Mouse (Mus musculus) midbrain, embryonic 11.5 days (tissue): ENCODE data around the gene Cuzd1. TPM values are rescaled to one million over a fixed set of nuclear protein-coding genes. Genes with fewer than 3 reads are reported as not detected.

ENCODE experiments used
- ATAC-seq: fragments of 200-750 bp; cut with Nextera tagmentation; 2 replicates; pipeline ENCODE4 v1.8.0; 2017; ENCODE audit warnings: moderate TSS enrichment, moderate library complexity; ENCODE audit not compliant: low FRiP score
- DNase-seq: peaks from one replicate; pipeline ENCODE4 v3.0.0; 2015; ENCODE audit warnings: low spot score; ENCODE audit errors: missing footprints
- H3K27ac ChIP-seq: fragments of 300-500 bp; sonication (generic); 2 replicates; pipeline ENCODE4 v1.5.1; 2014; ENCODE audit warnings: low read depth, low read length
- H3K27me3 ChIP-seq: fragments of 300-500 bp; sonication (generic); 2 replicates; pipeline ENCODE4 v1.6.1; 2014; ENCODE audit warnings: mild to moderate bottlenecking, low read length, moderate library complexity, mixed read lengths; ENCODE audit not compliant: control insufficient read depth, insufficient read depth
- H3K36me3 ChIP-seq: fragments of 300-500 bp; sonication (generic); 2 replicates; pipeline ENCODE4 v1.6.1; 2014; ENCODE audit warnings: mild to moderate bottlenecking, low read length, moderate library complexity, mixed read lengths; ENCODE audit not compliant: control insufficient read depth, insufficient read depth
- H3K4me1 ChIP-seq: fragments of 300-500 bp; sonication (generic); 2 replicates; pipeline ENCODE4 v1.6.1; 2014; ENCODE audit warnings: low read length; ENCODE audit not compliant: control insufficient read depth, insufficient read depth
- H3K4me2 ChIP-seq: fragments of 300-500 bp; sonication (generic); 2 replicates; pipeline ENCODE4 v1.6.1; 2014; ENCODE audit warnings: mild to moderate bottlenecking, moderate library complexity
- H3K4me3 ChIP-seq: fragments of 300-500 bp; sonication (generic); 2 replicates; pipeline ENCODE4 v1.5.1; 2014; ENCODE audit warnings: low read depth, low read length
- H3K9ac ChIP-seq: fragments of 300-500 bp; sonication (generic); 2 replicates; pipeline ENCODE4 v1.6.1; 2014; ENCODE audit warnings: low read length
- H3K9me3 ChIP-seq: fragments of 300-500 bp; sonication (generic); 2 replicates; pipeline ENCODE4 v1.6.1; 2016; ENCODE audit warnings: low read length; ENCODE audit not compliant: control insufficient read depth
- WGBS: fragments of 180-500 bp; shearing (Covaris S2); extraction: QIAGEN DNeasy Blood & Tissue Kit; methylation state at CpG from one replicate; pipeline ENCODE4 v1.1.7; 2014; 5-methylcytosine and 5-hydroxymethylcytosine counted together
- polyA plus RNA-seq: library from polyadenylated mRNA; unstranded; fragments of >200 nt; fragmentation: Nextera tagmentation; extraction: Ambion mirVana; gene quantifications from 2 replicates; pipeline ENCODE4 v1.2.1, GENCODE M21; 2014

The Cuzd1 gene
- polyA plus RNA-seq, result not detected in 2 replicates

GRCm38 (mm10) chr7:131322192-131322591 lies at the start of gene Cuzd1:
TSS of gene Cuzd1 (minus strand) at chr7:131322292.
- WGBS, result 66% methylated on average over 2 of the region's 2 CpGs
- no peaks in the 10 kb centered on the region for H3K36me3 ChIP-seq
- no peaks in the 10 kb centered on the region for H3K4me1 ChIP-seq
- no peak within 1 kb of the TSS for H3K9ac ChIP-seq
- H3K4me3 ChIP-seq, result no peak within 1 kb of the TSS
- DNase-seq (no peak), ATAC-seq (no peak)
- H3K27ac ChIP-seq, result no peak within 1 kb of the TSS
- H3K9me3 ChIP-seq, result no peaks in the 10 kb centered on the region
- H3K4me2 ChIP-seq, result no peak within 1 kb of the TSS
- no peaks in the 10 kb centered on the region for H3K27me3 ChIP-seq

GRCm38 (mm10) chr7:131371470-131371860 lies 49.4 kb upstream of the Cuzd1 start:
- DNase-seq (no peak), ATAC-seq (no peak)
- Histone ChIP-seq H3K9me3 (no peaks in the 10 kb centered on the region), H3K9ac (peak overlapping the region; percentile 95), H3K4me1 (peaks cover 5% of the 10 kb centered on the region), H3K4me3 (peak overlapping the region; percentile 73), H3K36me3 (no peaks in the 10 kb centered on the region), H3K27ac (peak overlapping the region; percentile 73), H3K4me2 (peak overlapping the region; percentile 80), H3K27me3 (no peaks in the 10 kb centered on the region)
- 9% methylated on average over 9 of the region's 9 CpGs for WGBS

- Histone ChIP-seq H3K27me3 (no peaks in the 10 kb centered on the region), H3K4me2 (peak within 1 kb of the TSS; percentile 80), H3K27ac (peak within 1 kb of the TSS; percentile 73), H3K9ac (peak within 1 kb of the TSS; percentile 95), H3K4me3 (peak within 1 kb of the TSS; percentile 73), H3K36me3 (no peaks in the 10 kb centered on the region), H3K9me3 (no peaks in the 10 kb centered on the region), H3K4me1 (peaks cover 5% of the 10 kb centered on the region)
- ATAC-seq (peak; percentile 95), DNase-seq (peak; percentile 98)
- WGBS, result 4% methylated on average over 47 of the region's 47 CpGs
Measured at GRCm38 (mm10) chr7:131370648-131371469, 48.8 kb upstream of the Cuzd1 start, which contains the start of gene Pstk. TSS of gene Pstk (plus strand) at chr7:131371141.

- H3K4me3 ChIP-seq, result no peak overlapping the region
- no peak for ATAC-seq
- no peak overlapping the region for H3K27ac ChIP-seq
- H3K9ac ChIP-seq, result no peak overlapping the region
- no peaks in the 10 kb centered on the region for H3K9me3 ChIP-seq
- 93% methylated on average over 8 of the region's 8 CpGs for WGBS
- 0 out of 2 replicates have a peak, but pooled peaks cover 3% of the 10 kb centered on the region for H3K27me3 ChIP-seq
- H3K4me1 ChIP-seq, result peaks cover 9% of the 10 kb centered on the region
- no peaks in the 10 kb centered on the region for H3K36me3 ChIP-seq
- H3K4me2 ChIP-seq, result no peak overlapping the region
- peak; percentile 54 for DNase-seq
Measured at GRCm38 (mm10) chr7:131364131-131364530, 42.0 kb upstream of the Cuzd1 start.

- peaks cover 9% of the 10 kb centered on the region for H3K4me1 ChIP-seq
- no peaks in the 10 kb centered on the region; the same call in 1 of the 2 replicates for H3K36me3 ChIP-seq
- H3K4me2 ChIP-seq, result peak within 1 kb of the TSS; percentile 78
- ATAC-seq (peak; percentile 98), DNase-seq (peak; percentile 99)
- no peaks in the 10 kb centered on the region for H3K9me3 ChIP-seq
- peak within 1 kb of the TSS; percentile 75 for H3K9ac ChIP-seq
- H3K27me3 ChIP-seq, result 0 out of 2 replicates have a peak, but pooled peaks cover 3% of the 10 kb centered on the region
- H3K4me3 ChIP-seq, result peak within 1 kb of the TSS; percentile 55
- WGBS, result under 1% methylated on average over 55 of the region's 55 CpGs
- peak within 1 kb of the TSS; percentile 77 for H3K27ac ChIP-seq
Measured at GRCm38 (mm10) chr7:131362615-131363300, 40.7 kb upstream of the Cuzd1 start, which contains the start of gene 2310057M21Rik. TSS of gene 2310057M21Rik (minus strand) at chr7:131362759.

- no peaks in the 10 kb centered on the region for H3K9me3 ChIP-seq
- DNase-seq, result no peak
- WGBS, result under 1% methylated on average over 35 of the region's 35 CpGs
- H3K4me2 ChIP-seq, result peak overlapping the region; percentile 78
- H3K9ac ChIP-seq, result peak overlapping the region; percentile 75
- H3K27ac ChIP-seq, result peak overlapping the region; percentile 77; the same call in 1 of the 2 replicates
- H3K4me1 ChIP-seq, result peaks cover 9% of the 10 kb centered on the region
- peaks cover 2% of the 10 kb centered on the region; the same call in 1 of the 2 replicates for H3K36me3 ChIP-seq
- H3K27me3 ChIP-seq, result 0 out of 2 replicates have a peak, but pooled peaks cover 3% of the 10 kb centered on the region
- ATAC-seq, result peak; percentile 86
- peak overlapping the region; percentile 55 for H3K4me3 ChIP-seq
Measured at GRCm38 (mm10) chr7:131362269-131362614, 40.1 kb upstream of the Cuzd1 start.

- Histone ChIP-seq H3K4me2 (no peak overlapping the region), H3K27ac (no peak overlapping the region), H3K9ac (no peak overlapping the region), H3K9me3 (no peaks in the 10 kb centered on the region), H3K4me1 (no peaks in the 10 kb centered on the region; the same call in 1 of the 2 replicates), H3K4me3 (no peak overlapping the region), H3K36me3 (peaks cover 7% of the 10 kb centered on the region; the same call in 1 of the 2 replicates), H3K27me3 (no peaks in the 10 kb centered on the region)
- 97% methylated on average over 13 of the region's 13 CpGs for WGBS
- ATAC-seq (no peak), DNase-seq (no peak)
Measured at GRCm38 (mm10) chr7:131356105-131356504, 34.0 kb upstream of the Cuzd1 start.

- H3K36me3 ChIP-seq, result peaks cover 3% of the 10 kb centered on the region
- no peaks in the 10 kb centered on the region for H3K27me3 ChIP-seq
- ATAC-seq, result no peak
- H3K4me3 ChIP-seq, result no peak overlapping the region
- WGBS, result 84% methylated on average over 7 of the region's 7 CpGs
- no peaks in the 10 kb centered on the region for H3K4me1 ChIP-seq
- H3K4me2 ChIP-seq, result no peak overlapping the region
- H3K9ac ChIP-seq, result no peak overlapping the region
- no peak for DNase-seq
- H3K27ac ChIP-seq, result no peak overlapping the region
- no peaks in the 10 kb centered on the region for H3K9me3 ChIP-seq
Measured at GRCm38 (mm10) chr7:131345856-131346541, 23.9 kb upstream of the Cuzd1 start.
